28 mouse cellular contexts compared by ENCODE assay signal in genomic region chr9:119780901-119781300, GRCm38 (mm10). TPM values are rescaled to one million over a fixed set of nuclear protein-coding genes. Genes with fewer than 3 reads are reported as not detected.
DNase-seq lines count a peak whose midpoint lies in the region; ATAC-seq and TF ChIP-seq lines count a peak whose summit lies in the region.
"Had no signal": no experiment of that assay in that cellular context is flagged by ENCODE, and none has a peak within 500 bp of the region (broad histone marks: within the 10 kb centered on the region; RNA-seq: fewer than 3 reads in every experiment).

No protein-coding gene starts in this region.

- H3K9me3 ChIP-seq in forebrain, embryonic 14.5 days (replicated peaks; ENCODE audit: control insufficient read depth, low read length), result no peaks in the 10 kb centered on the region
- no peaks in the 10 kb centered on the region for H3K9me3 ChIP-seq in forebrain, embryonic 16.5 days (ENCODE audit: control insufficient read depth, low read length)
- no peaks in the 10 kb centered on the region for H3K9me3 ChIP-seq in limb, embryonic 14.5 days (ENCODE audit: control insufficient read depth, low read length)
- H3K9me3 ChIP-seq in limb, embryonic 10.5 days (replicated peaks), result no peaks in the 10 kb centered on the region
- H3K9me3 ChIP-seq: embryonic facial prominence, embryonic 13.5 days; embryonic facial prominence, embryonic 15.5 days; forebrain, embryonic 12.5 days; forebrain, embryonic 15.5 days had no signal

- H3K27me3 ChIP-seq in forebrain, embryonic 14.5 days (replicated peaks; ENCODE audit: control insufficient read depth, insufficient read depth, low read length), result no peaks in the 10 kb centered on the region
- no peaks in the 10 kb centered on the region for H3K27me3 ChIP-seq in forebrain, embryonic 16.5 days (replicated peaks; ENCODE audit: control insufficient read depth, insufficient read depth, low read length)
- no peaks in the 10 kb centered on the region for H3K27me3 ChIP-seq in limb, embryonic 14.5 days (ENCODE audit: control insufficient read depth, insufficient read depth, low read length)
- no peaks in the 10 kb centered on the region for H3K27me3 ChIP-seq in limb, embryonic 10.5 days (ENCODE audit: low read depth, poor library complexity, severe bottlenecking)
- H3K27me3 ChIP-seq: CH12.LX; embryonic facial prominence, embryonic 13.5 days; embryonic facial prominence, embryonic 15.5 days; forebrain, embryonic 12.5 days; forebrain, embryonic 15.5 days; Patski had no signal

- H3K27ac ChIP-seq in forebrain, embryonic 14.5 days (ENCODE audit: low read depth, low read length), result no peak overlapping the region
- no peak overlapping the region for H3K27ac ChIP-seq in forebrain, embryonic 16.5 days (ENCODE audit: low read length)
- H3K27ac ChIP-seq in limb, embryonic 14.5 days (replicated peaks; ENCODE audit: low read depth, low read length), result no peak overlapping the region
- no peak overlapping the region for H3K27ac ChIP-seq in limb, embryonic 10.5 days
- H3K27ac ChIP-seq: embryonic facial prominence, embryonic 13.5 days; embryonic facial prominence, embryonic 15.5 days; forebrain, embryonic 10.5 days; forebrain, embryonic 12.5 days; forebrain, embryonic 15.5 days had no signal

- no peaks in the 10 kb centered on the region for H3K36me3 ChIP-seq in forebrain, embryonic 14.5 days (ENCODE audit: control insufficient read depth, insufficient read depth, low read length)
- no peaks in the 10 kb centered on the region for H3K36me3 ChIP-seq in forebrain, embryonic 16.5 days (ENCODE audit: control insufficient read depth, insufficient read depth)
- no peaks in the 10 kb centered on the region for H3K36me3 ChIP-seq in limb, embryonic 14.5 days (ENCODE audit: control insufficient read depth, insufficient read depth, low read length)
- no peaks in the 10 kb centered on the region for H3K36me3 ChIP-seq in limb, embryonic 10.5 days
- H3K36me3 ChIP-seq: embryonic facial prominence, embryonic 13.5 days; embryonic facial prominence, embryonic 15.5 days; forebrain, embryonic 10.5 days; forebrain, embryonic 12.5 days; forebrain, embryonic 15.5 days; G1E had no signal

- H3K9ac ChIP-seq in forebrain, embryonic 14.5 days (ENCODE audit: low read length), result no peak overlapping the region
- no peak overlapping the region for H3K9ac ChIP-seq in forebrain, embryonic 16.5 days (replicated peaks; ENCODE audit: low read depth, low read length)
- H3K9ac ChIP-seq in limb, embryonic 14.5 days (ENCODE audit: low read depth, low read length, severe bottlenecking), result no peak overlapping the region
- H3K9ac ChIP-seq: embryonic facial prominence, embryonic 13.5 days; embryonic facial prominence, embryonic 15.5 days; forebrain, embryonic 12.5 days; forebrain, embryonic 15.5 days had no signal

- H3K4me3 ChIP-seq in forebrain, embryonic 14.5 days (ENCODE audit: low read depth, low read length), result no peak overlapping the region
- no peak overlapping the region for H3K4me3 ChIP-seq in forebrain, embryonic 16.5 days (replicated peaks; ENCODE audit: low read length)
- H3K4me3 ChIP-seq in limb, embryonic 14.5 days (replicated peaks; ENCODE audit: low read length), result no peak overlapping the region
- H3K4me3 ChIP-seq in limb, embryonic 10.5 days, result no peak overlapping the region
- H3K4me3 ChIP-seq: embryonic facial prominence, embryonic 13.5 days; embryonic facial prominence, embryonic 15.5 days; erythroblast, embryonic 14.5 days; forebrain, embryonic 10.5 days; forebrain, embryonic 12.5 days; forebrain, embryonic 15.5 days had no signal

- H3K4me1 ChIP-seq in forebrain, embryonic 14.5 days (ENCODE audit: control insufficient read depth, insufficient read depth, low read length), result no peaks in the 10 kb centered on the region
- H3K4me1 ChIP-seq in forebrain, embryonic 16.5 days (replicated peaks; ENCODE audit: control insufficient read depth, insufficient read depth, low read length), result no peaks in the 10 kb centered on the region
- no peaks in the 10 kb centered on the region for H3K4me1 ChIP-seq in limb, embryonic 14.5 days (ENCODE audit: control insufficient read depth, insufficient read depth, low read length)
- H3K4me1 ChIP-seq in limb, embryonic 10.5 days, result no peaks in the 10 kb centered on the region
- H3K4me1 ChIP-seq: embryonic facial prominence, embryonic 13.5 days; embryonic facial prominence, embryonic 15.5 days; forebrain, embryonic 10.5 days; forebrain, embryonic 12.5 days; forebrain, embryonic 15.5 days had no signal

- no peak for TF ChIP-seq POLR2A in limb, embryonic 14.5 days (IDR thresholded peaks at IDR 0.05; ENCODE audit: borderline replicate concordance, extremely low read depth, insufficient read depth, insufficient read length)

- no peak for ATAC-seq in forebrain, embryonic 14.5 days
- ATAC-seq in forebrain, embryonic 16.5 days, result no peak
- no peak for ATAC-seq in limb, embryonic 14.5 days (ENCODE audit: low FRiP score, low read depth)
- ATAC-seq: activated CD4-positive, CD25-positive, alpha-beta regulatory T cell, adult 4 months; CD4-positive, CD25-positive, alpha-beta regulatory T cell, adult 4 months; forebrain, embryonic 15.5 days; Patski had no signal

- peak; percentile 23 for DNase-seq in forebrain, embryonic 14.5 days (ENCODE audit: low spot score)
- DNase-seq in limb, embryonic 14.5 days (ENCODE audit: low spot score), result peak; percentile 13
- DNase-seq in limb, embryonic 10.5 days (ENCODE audit: low spot score), result no peak
- DNase-seq in retina, postnatal 1 day, result peak; percentile 51
- DNase-seq in retina, embryonic 14.5 days (ENCODE audit: low spot score), result no peak
- DNase-seq: adrenal gland, adult 8-10 months; adrenal gland, postnatal 14 days; adrenal gland, postnatal 36 days; B cell, adult 2 months; cerebellum, adult 11 months; cerebellum, adult 18-20 months; cerebellum, adult 8-10 months; cerebellum, adult 9-11 months; cerebellum, postnatal 14 days; cerebellum, postnatal 36 days; embryo, embryonic 11 days had no signal

- H3K4me2 ChIP-seq in forebrain, embryonic 14.5 days (ENCODE audit: low read length), result no peak overlapping the region
- no peak overlapping the region for H3K4me2 ChIP-seq in forebrain, embryonic 16.5 days (ENCODE audit: low read length)
- no peak overlapping the region for H3K4me2 ChIP-seq in limb, embryonic 14.5 days (replicated peaks; ENCODE audit: low read depth, low read length, severe bottlenecking)
- H3K4me2 ChIP-seq: embryonic facial prominence, embryonic 13.5 days; embryonic facial prominence, embryonic 15.5 days; forebrain, embryonic 12.5 days; forebrain, embryonic 15.5 days had no signal

- 60% methylated on average over 3 of the region's 3 CpGs for WGBS in forebrain, embryonic 14.5 days
- 45% methylated on average over 3 of the region's 3 CpGs for whole genome bisulfite sequencing in forebrain, embryonic 16.5 days
- 36% methylated on average over 3 of the region's 3 CpGs for WGBS in limb, embryonic 14.5 days
- 76% methylated on average over 3 of the region's 3 CpGs for WGBS in limb, embryonic 10.5 days

RNA-seq across cellular contexts. Expression of gene Scn11a, which starts 44.4 kb away (rescaled TPM):
- 0.14 and 0.15 TPM in 2 replicates for polyA plus RNA-seq in forebrain, embryonic 14.5 days (2014; fragmentation: Nextera tagmentation; extraction: Ambion mirVana)
- polyA plus RNA-seq in forebrain, embryonic 16.5 days (2015; fragmentation: Nextera tagmentation; extraction: Ambion mirVana), result 0.26 and 0.27 TPM in 2 replicates
- 0.06 and 0.08 TPM in 2 replicates for polyA plus RNA-seq in limb, embryonic 14.5 days (2012; rRNA removed)
- 0.08 and 0.10 TPM in 2 replicates for polyA plus RNA-seq in limb, embryonic 14.5 days (2014; fragmentation: Nextera tagmentation; extraction: Ambion mirVana)
- polyA plus RNA-seq in limb, embryonic 10.5 days (2016; fragmentation: Nextera tagmentation; extraction: Ambion mirVana), result 0.06 and 0.25 TPM in 2 replicates
- polyA plus RNA-seq: embryonic facial prominence, embryonic 13.5 days; erythroblast, embryonic 14.5 days; G1E; Patski had no signal

Comparison
In these comparisons a context has a peak if more than half of its experiments do, and no peak if none do; other contexts are left out.
1. DNase-seq: peak in forebrain, embryonic 14.5 days (single experiment), limb, embryonic 14.5 days (single experiment) and retina, postnatal 1 day (single experiment); none in limb, embryonic 10.5 days (single experiment) and retina, embryonic 14.5 days (single experiment).